Mouse (Mus musculus) adrenal gland, adult 10 weeks (tissue): Measurements from ENCODE around the gene Zfp575. TPM values are rescaled to one million over a fixed set of nuclear protein-coding genes. Genes with fewer than 3 reads are reported as not detected.

Source experiments
- polyA plus RNA-seq: library from polyadenylated mRNA; stranded (reverse); fragments of 350-450 nt; fragmentation: Illumina TruSeq; extraction: RNeasy Lipid Tissue Mini Kit (QIAGEN cat#74804); gene quantifications from one replicate; pipeline ENCODE4 v1.2.3, GENCODE M21; 2014; ENCODE audit warnings: low read depth, low replicate concordance

Gene Zfp575
- polyA plus RNA-seq: not detected

DNA sequence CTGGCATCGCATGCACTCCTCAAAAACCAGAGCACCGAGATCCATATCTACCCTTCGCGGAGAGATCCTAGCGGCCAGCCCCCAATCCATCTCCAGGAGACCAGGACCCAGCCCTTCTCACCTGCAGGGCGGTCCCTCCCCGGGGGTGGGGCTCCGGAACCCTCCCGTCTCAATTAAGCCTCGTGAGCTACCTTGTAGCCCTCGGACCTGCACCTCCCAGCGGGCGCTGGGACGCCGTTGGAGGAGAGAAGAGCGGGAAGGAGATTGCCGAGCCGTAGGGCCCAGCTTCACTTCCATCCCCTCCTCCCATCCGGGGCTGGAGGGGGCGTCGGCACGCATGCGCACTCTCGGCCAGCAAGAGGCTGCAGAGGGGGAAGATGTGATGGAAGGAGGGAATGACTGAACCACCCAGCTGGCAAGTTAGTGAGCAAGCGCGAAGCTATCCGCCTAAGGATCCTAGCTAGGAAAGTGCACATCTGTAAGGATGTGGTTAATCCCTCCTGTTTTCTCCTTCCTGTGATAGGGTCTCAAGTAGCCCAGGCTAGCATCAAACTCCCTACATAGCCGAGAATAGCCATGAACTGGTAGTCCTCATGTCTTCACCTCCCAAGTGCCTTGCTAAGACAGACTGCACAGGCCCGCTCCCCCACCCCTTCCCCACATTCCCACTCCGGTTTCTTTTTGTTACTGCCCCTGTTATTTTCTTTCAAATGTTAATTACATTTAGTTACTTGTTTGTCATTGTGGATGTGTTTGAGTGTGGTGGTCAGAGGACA lies at the start of gene Zfp575, which contains the start of gene Ethe1:
TSS of gene Zfp575 (minus strand) at position 312 of the 776 bp plus-strand sequence.
TSS of gene Ethe1 (plus strand) at position 214 of the 776 bp plus-strand sequence.

GRCm38 (mm10) chr7:24636264-24636663 lies 48.8 kb upstream of the Zfp575 start, which contains the start of gene Lypd3:
Lypd3 (plus strand) TSS chr7:24636550.

DNA sequence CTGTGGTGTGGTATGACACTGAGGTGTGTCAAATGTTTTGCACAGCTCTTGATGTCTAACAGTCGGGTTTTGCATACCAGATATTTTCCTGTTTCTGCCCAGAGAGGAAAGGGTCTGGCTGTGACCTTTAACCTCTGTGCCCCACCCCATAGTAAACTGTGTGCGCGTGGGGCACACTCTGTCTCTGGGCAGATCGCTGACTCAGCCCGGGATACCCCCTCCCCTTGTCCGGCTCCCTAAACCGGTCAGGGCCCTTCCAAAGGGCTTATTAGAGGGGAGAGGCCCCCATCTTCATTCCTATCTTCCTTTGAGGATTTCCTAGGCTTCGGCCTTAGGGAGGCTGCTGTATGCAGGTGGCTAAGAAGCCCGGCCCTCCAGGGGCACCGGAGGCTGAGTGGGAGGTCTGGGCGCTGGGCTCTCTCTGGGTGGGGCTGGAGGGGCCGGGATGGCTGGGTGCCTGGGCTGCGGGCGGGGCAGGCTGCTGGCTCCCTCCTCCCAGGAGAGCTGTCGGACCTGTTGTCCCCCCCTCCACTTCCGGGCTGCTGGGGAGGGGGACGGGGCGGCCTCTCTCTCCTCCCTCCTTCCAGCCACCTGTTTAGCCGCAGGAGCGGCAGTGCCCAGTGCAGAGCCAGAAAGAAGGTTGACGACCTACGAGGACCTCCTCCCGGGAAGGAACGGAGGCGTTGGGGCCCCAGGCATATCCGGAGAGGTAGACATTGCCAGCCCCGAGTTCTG lies 22.9 kb upstream of the Zfp575 start, which contains the start of gene Phldb3:
TSS of gene Phldb3 (plus strand) at position 620 of the 735 bp plus-strand sequence.

DNA sequence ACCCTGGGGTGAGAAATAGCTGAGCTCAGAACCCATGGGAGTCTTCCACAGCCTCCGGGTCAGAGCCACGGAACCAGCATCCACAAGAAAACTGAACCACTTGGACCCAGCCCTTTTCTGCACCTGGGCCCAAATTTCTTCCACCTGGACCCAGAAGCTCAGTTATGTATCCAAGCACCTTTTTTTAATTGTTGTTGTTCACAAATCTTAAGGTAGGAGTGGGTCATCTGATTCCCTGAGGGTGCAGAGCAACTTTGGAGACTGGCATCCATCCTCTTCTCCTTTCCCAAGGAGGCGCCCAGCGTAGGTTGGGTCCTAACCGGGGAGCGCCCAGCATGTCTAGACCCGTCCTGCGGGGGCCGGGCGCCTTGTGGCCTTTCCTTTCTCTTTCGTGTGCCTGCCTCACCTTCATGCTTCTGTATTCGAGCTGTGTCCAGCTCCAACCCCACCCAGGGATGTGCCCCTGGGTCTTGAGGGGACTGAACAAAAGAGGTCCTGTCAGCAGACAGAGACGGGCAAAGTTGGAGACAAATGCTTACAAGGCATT lies 41.3 kb downstream of the Zfp575 start, which contains the start of the genes Pinlyp and Xrcc1:
TSS of gene Pinlyp (minus strand) at position 51 of the 547 bp plus-strand sequence.
TSS of gene Xrcc1 (plus strand) at position 222 of the 547 bp plus-strand sequence.

Other genes starting within 250 kb of the Zfp575 start
- not detected for gene Lypd5, start 238.4 kb downstream of the Zfp575 start, polyA plus RNA-seq
- not detected for gene Kcnn4, start 217.4 kb downstream of the Zfp575 start, polyA plus RNA-seq
- gene Smg9, start 188.0 kb downstream of the Zfp575 start, polyA plus RNA-seq: not detected
- not detected for gene Irgc1, start 135.3 kb downstream of the Zfp575 start, polyA plus RNA-seq
- 1.9 TPM for gene Plaur, start 125.2 kb downstream of the Zfp575 start, polyA plus RNA-seq
- 0.29 TPM for gene Cadm4, start 105.6 kb downstream of the Zfp575 start, polyA plus RNA-seq
- not detected for gene Zfp428, start 80.6 kb downstream of the Zfp575 start, polyA plus RNA-seq
- gene AC161166.1, start 75.2 kb downstream of the Zfp575 start, polyA plus RNA-seq: not detected
- 13.0 TPM for gene Irgq, start 57.0 kb downstream of the Zfp575 start, polyA plus RNA-seq
- not detected for gene Pinlyp, start 41.5 kb downstream of the Zfp575 start, polyA plus RNA-seq
- gene Xrcc1, start 41.4 kb downstream of the Zfp575 start, polyA plus RNA-seq: 0.87 TPM
- 0.82 TPM for gene Ethe1, start 98 bp downstream of the Zfp575 start, polyA plus RNA-seq
- not detected for gene Phldb3, start 23.1 kb upstream of the Zfp575 start, polyA plus RNA-seq
- not detected for gene Lypd3, start 48.9 kb upstream of the Zfp575 start, polyA plus RNA-seq
- not detected for gene Tex101, start 89.0 kb upstream of the Zfp575 start, polyA plus RNA-seq
- not detected for gene BC049730, start 121.6 kb upstream of the Zfp575 start, polyA plus RNA-seq
- not detected for gene Gm4763, start 139.3 kb upstream of the Zfp575 start, polyA plus RNA-seq
- gene Cd177, start 172.7 kb upstream of the Zfp575 start, polyA plus RNA-seq: not detected
- not detected for gene Ceacam10, start 189.6 kb upstream of the Zfp575 start, polyA plus RNA-seq